Mouse (Mus musculus) G1E (cell line): ENCODE data around the gene Ttll11. TPM values are rescaled to one million over a fixed set of nuclear protein-coding genes. Genes with fewer than 3 reads are reported as not detected.

Source experiments
- ATAC-seq: 2 replicates; pipeline ENCODE4 v1.8.0; 2016; ENCODE audit warnings: mild to moderate bottlenecking; ENCODE audit not compliant: insufficient number of reproducible peaks, poor library complexity, low FRiP score, severe bottlenecking; ENCODE audit errors: extremely low read depth
- DNase-seq: peaks from one replicate; pipeline ENCODE4 v3.0.0; 2012; ENCODE audit warnings: low spot score
- H3K27me3 ChIP-seq: 2 replicates; pipeline ENCODE4 v1.6.1; 2012; ENCODE audit warnings: mild to moderate bottlenecking, low read length, inconsistent platforms; ENCODE audit not compliant: insufficient read depth
- H3K36me3 ChIP-seq: replicated peaks from 2 replicates; pipeline ENCODE3; 2012; ENCODE audit warnings: mild to moderate bottlenecking, inconsistent platforms
- H3K4me1 ChIP-seq: 2 replicates; pipeline ENCODE4 v1.6.1; 2012; ENCODE audit warnings: low read depth, low read length, inconsistent platforms, mixed read lengths; ENCODE audit not compliant: insufficient read depth
- H3K4me3 ChIP-seq: 2 replicates; pipeline ENCODE4 v1.5.1; 2012; ENCODE audit warnings: low read depth, mild to moderate bottlenecking, inconsistent platforms, low read length, moderate library complexity, mixed read lengths
- H3K9me3 ChIP-seq: replicated peaks from 2 replicates; pipeline ENCODE4 v1.6.1; 2012; ENCODE audit warnings: inconsistent platforms
- CTCF ChIP-seq: IDR thresholded peaks from 2 replicates; pipeline ENCODE4 v1.5.1; 2012; ENCODE audit warnings: low read depth, low read length, inconsistent platforms, mixed read lengths
- GATA1 ChIP-seq: IDR thresholded peaks from 2 replicates; pipeline ENCODE4 v1.6.1; 2012; ENCODE audit warnings: borderline replicate concordance, low read length, inconsistent platforms, mixed read lengths
- GATA2 ChIP-seq: IDR thresholded peaks from 2 replicates; pipeline ENCODE4 v1.6.1; 2012; ENCODE audit warnings: low read depth, low read length, inconsistent platforms, borderline replicate concordance
- POLR2AphosphoS5 ChIP-seq: IDR thresholded peaks from 2 replicates; pipeline ENCODE4 v1.6.1; 2012; ENCODE audit warnings: low read depth, low read length, inconsistent platforms; ENCODE audit not compliant: insufficient replicate concordance
- TAL1 ChIP-seq: conservative IDR thresholded peaks from 2 replicates; pipeline ENCODE4 v1.6.1; 2012; ENCODE audit warnings: low read depth, low read length, inconsistent platforms, mixed read lengths
- polyA plus RNA-seq: library from polyadenylated mRNA; stranded (reverse); fragments of >175 nt; gene quantifications from 2 replicates; pipeline ENCODE4 v1.2.3, GENCODE M21; 2012
- total RNA-seq, 2 experiments: library from RNA; stranded (forward) in 1 of 2; stranded (reverse) in 1 of 2; fragments of 200-1000 nt in 1 of 2; fragments of >200 nt in 1 of 2; fragmentation: Nextera tagmentation in 1 of 2; gene quantifications; 2 replicates each; pipeline ENCODE4 v1.2.3; 2014 to 2017

The Ttll11 gene
- total and polyA plus RNA-seq, 3 experiments, result 0.33 to 0.87 TPM; not detected in 1

DNA sequence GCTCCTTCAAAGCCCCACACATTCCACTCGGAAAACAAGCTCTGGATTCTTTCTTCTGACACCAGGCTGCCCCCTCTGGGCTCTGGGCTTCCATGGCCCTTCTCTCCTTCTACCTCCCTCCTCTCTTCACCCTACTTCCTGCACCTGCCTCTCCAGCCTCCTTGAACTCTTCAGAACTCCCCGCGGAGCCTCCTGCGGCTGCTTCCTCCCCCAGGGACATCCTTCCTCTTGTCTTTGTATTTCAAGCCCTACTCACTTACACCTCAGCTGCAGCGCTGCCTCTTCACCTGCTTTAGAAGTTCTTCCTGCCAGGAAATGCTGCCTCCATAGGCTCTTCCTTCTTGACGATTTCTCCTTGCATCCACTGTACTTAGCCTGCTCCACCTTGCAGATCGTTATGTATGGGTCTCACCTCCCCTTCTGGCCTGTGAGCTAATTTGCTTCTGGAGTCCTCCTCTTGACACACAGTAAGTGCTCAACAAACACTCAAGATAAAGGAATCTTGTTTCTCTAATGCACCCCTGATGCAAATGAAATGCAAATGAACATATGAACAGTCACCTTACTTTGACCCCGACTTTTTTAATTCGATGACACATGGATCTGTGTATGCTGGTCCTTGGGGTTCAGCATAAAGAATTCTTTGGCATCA lies 97.3 kb downstream of the Ttll11 start:
- no peak for ATAC-seq
- no peaks in the 10 kb centered on the region for H3K4me1 ChIP-seq

DNA sequence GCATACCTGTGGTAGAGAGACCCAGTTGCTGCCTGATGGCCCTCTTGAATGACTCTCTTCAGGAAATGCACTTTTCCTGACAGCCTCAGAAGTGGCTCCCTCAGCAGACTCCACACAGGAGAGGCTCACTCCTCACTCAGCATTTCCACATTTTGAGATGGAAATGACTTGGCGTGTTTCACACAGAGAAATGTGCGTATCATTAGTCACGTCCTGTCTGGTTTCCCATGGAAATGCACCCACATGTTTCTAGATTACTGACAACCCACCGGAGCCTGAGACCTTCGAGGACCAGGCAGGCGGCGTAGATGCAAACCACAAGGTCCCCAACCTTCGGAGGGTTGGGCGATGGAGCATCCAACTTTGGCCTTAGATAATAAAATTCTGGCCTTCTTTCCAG lies 97.8 kb downstream of the Ttll11 start:
- TF ChIP-seq CTCF (no peak), GATA2 (no peak), TAL1 (no peak)
- ATAC-seq (no peak), DNase-seq (no peak)
- H3K4me1 ChIP-seq, result no peaks in the 10 kb centered on the region
- H3K36me3 ChIP-seq, result no peaks in the 10 kb centered on the region
- peaks cover 16% of the 10 kb centered on the region for H3K27me3 ChIP-seq
- H3K4me3 ChIP-seq, result no peak overlapping the region
- H3K9me3 ChIP-seq, result no peaks in the 10 kb centered on the region

More for the DNA sequence above, 97.3 kb downstream of the Ttll11 start:
- DNase-seq, result no peak
- no peaks in the 10 kb centered on the region for H3K36me3 ChIP-seq
- H3K4me3 ChIP-seq, result no peak overlapping the region
- H3K9me3 ChIP-seq, result no peaks in the 10 kb centered on the region
- peaks cover 16% of the 10 kb centered on the region for H3K27me3 ChIP-seq
- TF ChIP-seq TAL1 (no peak), POLR2AphosphoS5 (no peak), GATA2 (no peak), GATA1 (no peak), CTCF (no peak)

DNA sequence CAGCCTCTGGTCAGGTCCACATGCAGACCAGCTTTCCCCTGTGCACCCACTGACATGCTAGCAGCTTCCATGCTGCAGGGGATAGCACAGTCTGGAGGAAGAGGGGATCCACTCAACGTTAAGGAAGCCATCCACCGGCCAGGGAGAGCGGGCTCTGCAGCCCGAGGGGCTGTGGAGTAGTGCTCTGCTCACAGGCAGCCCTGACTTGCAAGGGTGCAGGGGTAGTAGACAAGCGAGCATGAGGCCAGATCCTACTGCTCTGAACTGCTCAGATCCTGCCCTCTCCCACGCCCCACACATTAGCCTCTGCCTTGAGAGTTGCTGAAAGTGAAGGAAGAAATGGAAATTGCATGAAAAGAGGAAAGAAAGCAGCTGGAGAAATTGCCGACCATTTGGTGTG lies 99.4 kb downstream of the Ttll11 start:
- TF ChIP-seq POLR2AphosphoS5 (no peak), TAL1 (no peak), GATA1 (no peak), CTCF (no peak), GATA2 (no peak)
- no peak for ATAC-seq
- no peak overlapping the region for H3K4me3 ChIP-seq
- DNase-seq, result no peak
- peaks cover 16% of the 10 kb centered on the region for H3K27me3 ChIP-seq
- no peaks in the 10 kb centered on the region for H3K36me3 ChIP-seq
- H3K9me3 ChIP-seq, result no peaks in the 10 kb centered on the region
- no peaks in the 10 kb centered on the region for H3K4me1 ChIP-seq

DNA sequence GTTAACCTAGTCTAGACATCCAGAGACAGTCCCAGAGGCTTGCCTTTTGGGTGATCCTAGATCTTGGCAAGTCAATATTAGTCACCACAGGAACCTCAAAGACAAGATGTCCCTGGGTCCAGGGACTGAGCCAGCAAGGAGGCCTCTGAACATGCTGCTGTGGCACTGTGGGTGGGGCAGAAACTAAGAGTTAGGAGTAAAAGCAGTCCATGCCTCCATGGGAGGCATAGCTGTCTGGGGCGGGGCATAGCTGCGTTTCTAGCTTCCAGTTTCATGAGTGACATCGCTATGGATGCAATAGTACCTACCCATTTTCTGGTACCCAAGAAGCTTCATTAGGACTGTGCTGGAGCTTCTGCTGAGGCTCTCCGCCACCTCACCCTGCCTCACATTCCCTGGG lies 99.8 kb downstream of the Ttll11 start:
- DNase-seq (no peak), ATAC-seq (no peak)
- no peaks in the 10 kb centered on the region for H3K9me3 ChIP-seq
- H3K4me3 ChIP-seq, result no peak overlapping the region
- no peaks in the 10 kb centered on the region for H3K4me1 ChIP-seq
- H3K27me3 ChIP-seq, result peaks cover 16% of the 10 kb centered on the region
- TF ChIP-seq POLR2AphosphoS5, result no peak
- TF ChIP-seq TAL1, result no peak
- no peak for TF ChIP-seq GATA1
- no peak for TF ChIP-seq GATA2
- TF ChIP-seq CTCF, result no peak
- no peaks in the 10 kb centered on the region for H3K36me3 ChIP-seq

DNA sequence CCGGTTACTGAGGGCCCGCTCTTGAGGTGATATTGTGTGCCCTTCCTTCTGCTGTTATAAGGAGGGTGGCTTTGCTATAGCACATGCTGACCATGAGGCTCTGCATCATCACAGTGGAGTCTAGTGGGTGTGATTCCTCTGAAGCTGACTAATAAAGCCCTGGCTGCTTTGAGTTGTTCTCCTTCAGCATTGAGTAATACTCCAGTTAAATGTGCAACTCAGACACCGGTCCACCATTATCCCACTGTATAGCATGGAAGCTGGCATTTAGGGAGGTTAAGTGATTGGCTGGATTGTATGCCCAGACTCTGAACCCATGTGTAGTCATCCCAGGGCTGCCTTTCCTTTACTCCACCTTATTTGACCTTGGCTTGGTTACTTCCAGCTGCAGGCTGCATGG lies 101.2 kb downstream of the Ttll11 start:
- Histone ChIP-seq H3K4me1 (no peaks in the 10 kb centered on the region), H3K36me3 (no peaks in the 10 kb centered on the region), H3K27me3 (peaks cover 15% of the 10 kb centered on the region), H3K9me3 (no peaks in the 10 kb centered on the region), H3K4me3 (no peak overlapping the region)
- TF ChIP-seq POLR2AphosphoS5 (no peak), CTCF (no peak), TAL1 (no peak), GATA1 (no peak), GATA2 (no peak)
- DNase-seq (no peak), ATAC-seq (no peak)

DNA sequence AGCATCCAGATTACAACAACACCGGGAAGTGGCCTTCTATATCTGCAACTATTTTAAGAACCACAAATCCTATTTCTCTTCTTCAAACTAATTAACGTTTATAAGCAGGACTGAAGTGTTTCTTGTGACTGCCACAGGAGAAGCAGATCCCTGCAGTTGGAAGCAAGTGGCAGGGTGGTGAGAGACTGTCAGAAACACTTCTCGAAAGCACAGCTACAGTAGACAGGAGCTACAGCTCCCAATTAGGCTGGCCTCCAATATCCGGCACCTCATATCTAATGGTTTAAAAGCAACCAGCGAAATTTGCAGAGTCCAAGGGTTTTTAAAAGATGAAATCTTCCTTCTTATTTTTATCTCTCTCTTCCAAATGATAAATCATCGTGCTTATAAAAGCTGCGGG lies 104.1 kb downstream of the Ttll11 start:
- DNase-seq (no peak), ATAC-seq (no peak)
- Histone ChIP-seq H3K9me3 (no peaks in the 10 kb centered on the region), H3K27me3 (peaks cover 11% of the 10 kb centered on the region), H3K4me3 (no peak overlapping the region), H3K36me3 (no peaks in the 10 kb centered on the region), H3K4me1 (no peaks in the 10 kb centered on the region)
- TF ChIP-seq GATA1, result no peak

DNA sequence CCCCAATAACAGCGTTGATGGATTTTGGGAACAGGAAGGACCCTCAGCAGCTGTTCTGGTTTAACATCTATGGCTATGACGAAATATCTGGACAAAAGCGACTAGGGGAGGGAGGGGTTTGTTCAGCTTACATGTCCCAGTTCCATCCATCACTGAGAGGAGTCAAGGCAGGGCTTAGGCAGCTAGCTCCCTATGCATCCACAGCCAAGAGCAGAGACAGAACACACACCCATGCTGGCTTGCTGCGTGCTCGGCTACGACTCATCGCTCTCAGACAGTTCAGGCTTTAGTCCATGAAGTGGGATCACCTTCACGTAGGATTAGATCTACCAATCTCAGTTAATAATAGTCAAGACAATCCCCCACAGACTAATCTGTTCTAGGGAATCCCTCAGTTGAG lies 105.3 kb downstream of the Ttll11 start:
- no peak for ATAC-seq
- Histone ChIP-seq H3K4me1 (no peaks in the 10 kb centered on the region), H3K27me3 (peaks cover 11% of the 10 kb centered on the region), H3K4me3 (no peak overlapping the region), H3K9me3 (no peaks in the 10 kb centered on the region), H3K36me3 (no peaks in the 10 kb centered on the region)
- no peak for DNase-seq
- TF ChIP-seq POLR2AphosphoS5 (no peak), TAL1 (no peak), GATA2 (no peak), GATA1 (no peak), CTCF (no peak)
